In genomic region chrX:161370927-161371326, GRCm38 (mm10) we compare ENCODE assay signal across 9 mouse cellular contexts.
DNase-seq lines count a peak whose midpoint lies in the region; ATAC-seq and TF ChIP-seq lines count a peak whose summit lies in the region.
"Had no signal": no experiment of that assay in that cellular context is flagged by ENCODE, and none has a peak within 500 bp of the region (broad histone marks: within the 10 kb centered on the region; RNA-seq: fewer than 3 reads in every experiment).

No protein-coding gene starts in this region.

- peak; percentile 52; the same call in 1 of the 2 replicates for TF ChIP-seq CTCF in kidney, postnatal 0 days (IDR thresholded peaks at IDR 0.05; ENCODE audit: low read depth)
- peak; percentile 34 for TF ChIP-seq CTCF in E14TG2a.4 (conservative IDR thresholded peaks at IDR 0.05; ENCODE audit: low read length)

- no peak overlapping the region for H3K4me3 ChIP-seq in kidney, postnatal 0 days (replicated peaks; ENCODE audit: low read depth, low read length)
- no peak overlapping the region for H3K4me3 ChIP-seq in kidney, embryonic 15.5 days (replicated peaks)
- no peak overlapping the region for H3K4me3 ChIP-seq in E14TG2a.4 (replicated peaks; ENCODE audit: low read length)
- H3K4me3 ChIP-seq: limb, embryonic 12.5 days had no signal

- H3K4me2 ChIP-seq in kidney, postnatal 0 days (ENCODE audit: low read length) = no peak overlapping the region
- no peak overlapping the region for H3K4me2 ChIP-seq in kidney, embryonic 15.5 days
- H3K4me2 ChIP-seq: limb, embryonic 12.5 days had no signal

- no peaks in the 10 kb centered on the region for H3K27me3 ChIP-seq in kidney, postnatal 0 days (ENCODE audit: insufficient read depth, low read length)
- peaks cover 18% of the 10 kb centered on the region; the same call in 1 of the 2 replicates for H3K27me3 ChIP-seq in kidney, embryonic 15.5 days
- H3K27me3 ChIP-seq in E14TG2a.4 (ENCODE audit: insufficient read depth, low read length) = no peaks in the 10 kb centered on the region

- no peak overlapping the region for H3K27ac ChIP-seq in kidney, postnatal 0 days
- H3K27ac ChIP-seq in kidney, embryonic 15.5 days = no peak overlapping the region
- H3K27ac ChIP-seq: limb, embryonic 12.5 days had no signal

- ATAC-seq in CD4-positive, CD25-positive, alpha-beta regulatory T cell, adult 4 months = no peak
- ATAC-seq in kidney, postnatal 0 days (replicated peaks; ENCODE audit: low FRiP score, low read depth) = no peak
- no peak for ATAC-seq in kidney, embryonic 15.5 days (replicated peaks; ENCODE audit: low FRiP score)
- no peak; the same call in 1 of the 2 replicates for ATAC-seq in granulocyte monocyte progenitor cell, adult 5-6 weeks (replicated peaks; ENCODE audit: poor library complexity, severe bottlenecking)

- DNase-seq in CD4-positive, CD25-positive, alpha-beta regulatory T cell, adult 2 months (ENCODE audit: low read depth, low spot score) = peak; percentile 0
- peak; percentile 1 for DNase-seq in kidney, postnatal 0 days (ENCODE audit: low spot score)
- DNase-seq in embryo, embryonic 11.5 days (ENCODE audit: low read depth, low spot score) = peak; percentile 4
- DNase-seq in left cerebral cortex, postnatal 36 days (ENCODE audit: low spot score in 2 of 2) = no peak

- intact Hi-C loops in left cerebral cortex, postnatal 36 days (cut with DNase I) = no loop called here

- H3K9ac ChIP-seq in kidney, postnatal 0 days (ENCODE audit: low read depth, low read length) = no peak overlapping the region
- no peak overlapping the region for H3K9ac ChIP-seq in kidney, embryonic 15.5 days
- H3K9ac ChIP-seq: limb, embryonic 12.5 days had no signal

- H3K4me1 ChIP-seq in kidney, postnatal 0 days (replicated peaks; ENCODE audit: insufficient read depth, low read length) = no peaks in the 10 kb centered on the region
- H3K4me1 ChIP-seq in kidney, embryonic 15.5 days = no peaks in the 10 kb centered on the region
- no peaks in the 10 kb centered on the region for H3K4me1 ChIP-seq in E14TG2a.4 (replicated peaks; ENCODE audit: low read depth, low read length)
- H3K4me1 ChIP-seq: limb, embryonic 12.5 days had no signal

- 45% methylated on average over 11 of the region's 11 CpGs for WGBS in kidney, postnatal 0 days
- WGBS in kidney, embryonic 15.5 days = 47% methylated on average over 11 of the region's 11 CpGs

- H3K9me3 ChIP-seq in kidney, postnatal 0 days (replicated peaks; ENCODE audit: low read length) = no peaks in the 10 kb centered on the region
- no peaks in the 10 kb centered on the region for H3K9me3 ChIP-seq in kidney, embryonic 15.5 days (replicated peaks)
- no peaks in the 10 kb centered on the region for H3K9me3 ChIP-seq in E14TG2a.4 (ENCODE audit: low read length)
- H3K9me3 ChIP-seq: limb, embryonic 12.5 days had no signal

- H3K36me3 ChIP-seq in kidney, postnatal 0 days (ENCODE audit: insufficient read depth, low read length) = no peaks in the 10 kb centered on the region
- no peaks in the 10 kb centered on the region for H3K36me3 ChIP-seq in kidney, embryonic 15.5 days
- no peaks in the 10 kb centered on the region for H3K36me3 ChIP-seq in E14TG2a.4 (ENCODE audit: insufficient read depth, low read length)
- H3K36me3 ChIP-seq: limb, embryonic 12.5 days had no signal

Comparison
In these comparisons a context has a peak if more than half of its experiments do, and no peak if none do; other contexts are left out.
1. DNase-seq: peak in CD4-positive, CD25-positive, alpha-beta regulatory T cell, adult 2 months (single experiment), kidney, postnatal 0 days (single experiment) and embryo, embryonic 11.5 days (single experiment); none in left cerebral cortex, postnatal 36 days (0 of 2).